Mouse (Mus musculus) c-Kit-positive CD71-positive TER-119-negative erythroid progenitor cells, embryonic 14.5 days (primary cell): ENCODE measurements around the gene Slc25a26.
A peak's percentile ranks its signal among the peaks of the same experiment; 100 is the strongest.

ENCODE experiments used
- DNase-seq: peaks from one replicate; pipeline ENCODE4 v3.0.0-alpha.2; 2013; ENCODE audit warnings: low read depth

The Slc25a26 gene

GRCm38 (mm10) chr6:94499897-94500623 lies at the start of gene Slc25a26:
Gene Slc25a26, plus strand, starts transcription at chr6:94500331.
- DNase-seq: peak; percentile 80

DNA sequence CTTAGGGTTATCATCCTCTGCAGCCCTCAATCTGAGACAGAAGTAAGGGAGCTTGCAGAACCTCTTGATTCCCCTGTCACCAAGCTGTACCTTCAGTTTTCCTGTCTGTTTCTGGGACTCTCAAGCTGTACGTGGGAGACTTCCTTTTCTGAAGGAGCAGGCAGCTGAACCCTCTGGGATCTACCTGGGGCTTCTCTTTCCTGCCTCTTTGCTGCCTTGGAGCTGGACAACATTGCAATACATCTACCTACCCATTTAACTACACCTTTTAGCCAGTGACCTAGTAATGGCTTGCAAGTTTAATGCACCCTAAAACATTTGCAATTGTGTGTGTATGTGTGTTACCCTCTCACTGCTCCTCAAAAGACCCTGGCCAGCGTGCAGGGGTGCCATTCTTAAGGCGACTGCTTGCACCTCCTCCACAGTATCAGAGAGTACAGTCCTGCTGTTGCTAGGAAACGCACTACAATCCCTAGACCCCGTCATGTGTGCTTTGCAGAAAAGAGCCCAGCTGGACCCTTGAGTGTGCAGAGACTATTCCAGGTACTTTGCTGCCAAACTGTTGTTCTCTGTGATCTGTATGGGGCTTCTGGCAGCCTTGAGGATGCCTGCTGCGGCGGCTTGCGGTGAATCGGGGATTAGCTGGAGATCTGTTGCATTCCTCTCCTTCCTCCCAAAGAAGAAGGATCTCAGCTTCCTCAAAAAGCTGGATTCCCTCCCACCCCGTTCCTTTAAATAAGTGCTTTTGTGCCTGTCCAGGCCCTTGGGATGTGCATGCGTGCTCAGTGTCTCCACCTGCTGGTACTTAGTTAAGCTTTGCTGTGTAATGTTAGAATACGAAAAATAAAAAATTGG lies 35.9 kb upstream of the Slc25a26 start:
- peak; percentile 16 for DNase-seq

DNA sequence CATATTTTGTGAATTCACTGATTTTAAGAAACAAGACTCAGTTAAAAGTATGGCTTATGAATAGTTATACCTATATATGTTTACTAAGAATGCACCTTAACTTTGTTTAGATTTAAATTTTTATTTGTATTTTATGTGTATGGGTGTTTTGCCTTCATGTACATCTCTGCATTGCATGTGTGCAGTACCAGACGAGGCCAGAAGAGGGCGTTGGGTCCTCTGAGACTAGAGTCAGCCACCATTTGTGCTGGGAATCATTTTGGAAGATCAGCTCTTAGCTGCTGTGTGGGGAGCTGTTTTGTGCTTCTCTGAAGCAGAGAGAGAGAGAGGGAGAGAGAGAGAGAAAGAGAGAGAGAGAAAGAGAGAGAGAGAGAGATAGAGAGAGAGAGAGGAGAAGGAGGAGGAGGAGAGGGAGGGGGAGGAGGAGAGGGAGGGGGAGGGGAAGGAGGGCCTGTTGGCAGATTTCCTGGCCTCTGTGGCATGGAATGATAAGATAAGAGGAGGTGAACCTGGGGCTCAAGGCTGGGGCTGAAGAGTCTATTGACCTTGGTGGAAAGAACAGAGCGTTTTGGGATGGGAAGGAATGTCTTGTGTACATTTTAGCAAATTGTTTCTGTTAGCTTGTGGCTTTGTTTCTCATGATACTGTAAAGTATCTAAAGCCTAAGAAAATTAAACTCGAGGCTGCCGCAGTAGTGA lies 33.5 kb upstream of the Slc25a26 start:
- peak; percentile 16 for DNase-seq

DNA sequence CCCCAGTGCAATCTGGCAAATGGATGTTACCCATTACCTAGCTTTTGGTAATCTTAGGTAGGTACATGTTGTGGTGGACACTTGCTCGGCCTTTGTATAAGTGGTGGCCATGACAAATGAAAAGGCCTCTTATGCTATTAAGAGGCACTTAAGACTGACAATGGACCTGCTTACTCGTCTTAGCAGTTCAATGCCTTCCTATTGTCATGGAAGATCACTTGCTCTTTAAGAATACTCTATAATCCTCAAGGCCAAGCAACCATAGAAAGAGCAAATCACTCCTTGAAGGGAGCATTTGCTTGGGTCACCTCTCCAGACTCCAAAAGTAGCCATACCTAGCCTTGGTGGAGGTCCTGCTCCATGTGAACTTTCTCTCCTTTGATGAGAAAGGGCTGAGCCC lies 7.4 kb upstream of the Slc25a26 start:
- no peak for DNase-seq

- no peak for DNase-seq
Measured at GRCm38 (mm10) chr6:94503963-94504362, 3.8 kb downstream of the Slc25a26 start.

GRCm38 (mm10) chr6:94507921-94508320 lies 7.8 kb downstream of the Slc25a26 start:
- DNase-seq: no peak

GRCm38 (mm10) chr6:94508807-94509206 lies 8.7 kb downstream of the Slc25a26 start:
- DNase-seq: no peak

GRCm38 (mm10) chr6:94509220-94509619 lies 9.1 kb downstream of the Slc25a26 start:
- DNase-seq: no peak

GRCm38 (mm10) chr6:94518171-94518570 lies 18.0 kb downstream of the Slc25a26 start:
- no peak for DNase-seq

GRCm38 (mm10) chr6:94524335-94524734 lies 24.2 kb downstream of the Slc25a26 start:
- DNase-seq: no peak

- DNase-seq: no peak
Measured at GRCm38 (mm10) chr6:94530756-94531155, 30.6 kb downstream of the Slc25a26 start.

DNA sequence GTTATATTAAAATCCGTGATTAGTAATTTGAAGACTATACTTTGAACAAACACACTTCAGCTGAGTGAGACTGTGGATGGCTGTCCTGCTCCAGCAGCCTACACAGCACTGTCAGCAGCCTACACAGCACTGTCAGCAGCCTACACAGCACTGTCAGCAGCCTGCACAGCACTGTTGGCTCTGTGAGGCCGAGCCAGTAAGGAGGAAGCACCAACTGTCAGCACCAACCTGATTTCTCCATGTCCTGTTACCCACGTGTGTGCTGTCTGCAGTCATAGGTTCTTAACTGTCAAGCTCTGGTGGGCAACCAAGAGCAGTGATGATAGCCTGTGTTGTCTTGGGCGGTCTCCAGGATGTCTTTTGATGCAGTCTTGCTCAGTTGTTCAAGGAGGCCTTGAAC lies 32.0 kb downstream of the Slc25a26 start:
- DNase-seq: no peak

- DNase-seq: no peak
Measured at GRCm38 (mm10) chr6:94536478-94536877, 36.3 kb downstream of the Slc25a26 start.

- DNase-seq: no peak
Measured at GRCm38 (mm10) chr6:94537652-94538051, 37.5 kb downstream of the Slc25a26 start.

- no peak for DNase-seq
Measured at GRCm38 (mm10) chr6:94540090-94540489, 40.0 kb downstream of the Slc25a26 start.

GRCm38 (mm10) chr6:94540615-94541014 lies 40.5 kb downstream of the Slc25a26 start:
- DNase-seq: no peak

DNA sequence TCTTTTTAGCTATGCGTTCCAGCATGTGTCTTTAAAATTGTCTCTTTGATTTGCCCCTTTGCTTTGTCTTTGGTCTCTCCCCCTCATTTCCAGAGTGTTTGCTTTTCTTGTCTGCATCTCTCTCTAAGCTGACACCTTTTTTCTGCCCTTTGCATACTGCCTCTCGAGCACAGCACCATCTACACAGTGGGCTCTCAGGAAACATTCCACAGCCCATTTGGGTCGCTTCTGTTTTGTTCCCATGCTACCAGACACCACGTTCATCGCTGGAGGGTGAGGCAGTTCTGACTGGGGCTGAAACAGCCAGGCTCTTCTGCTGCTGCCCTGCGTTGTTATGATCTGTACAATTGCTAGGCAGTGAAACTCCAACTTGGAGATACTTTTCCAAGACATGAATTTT lies 41.0 kb downstream of the Slc25a26 start:
- DNase-seq: no peak

- no peak for DNase-seq
Measured at GRCm38 (mm10) chr6:94541854-94542253, 41.7 kb downstream of the Slc25a26 start.

DNA sequence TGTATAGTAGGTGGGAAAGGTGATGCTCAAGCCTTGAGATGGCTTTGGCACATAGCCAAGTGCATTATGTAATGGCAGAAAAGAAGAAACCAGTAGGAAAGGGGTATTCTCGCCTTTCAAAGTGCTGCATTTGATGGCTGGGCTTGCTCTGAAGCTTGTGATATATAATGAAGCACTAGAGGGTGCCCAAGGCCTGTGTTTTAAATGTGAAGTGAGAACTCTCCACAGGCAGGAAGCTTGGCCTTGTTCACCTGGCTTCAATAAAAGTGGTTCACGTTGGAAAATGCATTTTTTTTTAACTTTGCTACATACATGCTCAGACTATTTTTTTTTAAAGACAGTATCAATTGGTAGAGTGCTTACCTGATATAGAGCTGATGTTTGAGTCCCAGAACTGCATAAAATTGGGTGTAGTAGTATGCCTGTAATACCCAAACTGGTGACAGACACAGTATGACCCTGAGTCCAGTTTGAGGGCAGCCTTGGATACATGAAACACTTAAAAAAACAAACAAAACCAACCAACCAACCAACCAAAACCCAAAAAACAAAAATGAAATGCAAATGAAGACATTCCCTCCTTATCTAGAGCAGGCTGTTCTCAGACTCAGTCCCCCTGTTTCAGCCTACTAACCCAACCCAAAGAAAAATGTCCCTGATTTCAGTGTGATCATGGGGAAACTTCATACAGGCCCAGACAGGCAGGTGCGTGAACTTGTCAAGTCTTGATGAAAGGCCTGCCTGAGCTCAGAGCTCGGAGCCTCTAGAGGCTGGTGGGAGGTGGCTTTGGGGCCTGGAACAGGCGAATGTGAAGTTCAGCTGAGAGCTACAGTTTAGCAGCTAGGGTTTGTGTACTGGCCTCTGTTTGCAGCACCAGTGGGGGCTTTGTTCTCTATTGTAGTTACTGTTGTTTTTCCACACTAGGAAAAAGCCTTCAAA lies 44.0 kb downstream of the Slc25a26 start:
- no peak for DNase-seq

GRCm38 (mm10) chr6:94547239-94547638 lies 47.1 kb downstream of the Slc25a26 start:
- DNase-seq: no peak

GRCm38 (mm10) chr6:94550298-94550697 lies 50.2 kb downstream of the Slc25a26 start:
- no peak for DNase-seq

- DNase-seq: no peak
Measured at GRCm38 (mm10) chr6:94550851-94551250, 50.7 kb downstream of the Slc25a26 start.
